Mouse (Mus musculus): ENCODE results near the gene Fads2. TPM values are rescaled to one million over a fixed set of nuclear protein-coding genes. Genes with fewer than 3 reads are reported as not detected.

The Fads2 gene
- polyA plus RNA-seq, 1 experiment from 2014 or later: 102 TPM

GRCm38 (mm10) chr19:10107051-10107611 lies 5.6 kb upstream of the Fads2 start:
- no peak for ATAC-seq (ENCODE audit: low read depth)
- no peaks in the 10 kb centered on the region for H3K9me3 ChIP-seq (replicated peaks; ENCODE audit: control insufficient read depth, low read length)
- H3K27ac ChIP-seq (ENCODE audit: low read length): no peak overlapping the region
- no peak overlapping the region for H3K4me2 ChIP-seq (ENCODE audit: low read depth, low read length)
- H3K4me3 ChIP-seq (ENCODE audit: low read depth, low read length): no peak overlapping the region
- peaks cover 18% of the 10 kb centered on the region for H3K4me1 ChIP-seq (ENCODE audit: control insufficient read depth, low read depth, low read length)
- H3K36me3 ChIP-seq (ENCODE audit: control insufficient read depth, insufficient read depth): no peaks in the 10 kb centered on the region
- 70% methylated on average over 5 of the region's 5 CpGs for WGBS (ENCODE audit: insufficient replicate concordance)
- no peaks in the 10 kb centered on the region for H3K27me3 ChIP-seq (ENCODE audit: control insufficient read depth, insufficient read depth, low read depth, low read length)
- no peak overlapping the region for H3K9ac ChIP-seq (ENCODE audit: low read depth, low read length)

GRCm38 (mm10) chr19:10106634-10107033 lies 5.1 kb upstream of the Fads2 start:
- Histone ChIP-seq H3K4me2 (ENCODE audit: low read depth, low read length) (no peak overlapping the region), H3K27me3 (ENCODE audit: control insufficient read depth, insufficient read depth, low read depth, low read length) (no peaks in the 10 kb centered on the region), H3K9me3 (replicated peaks; ENCODE audit: control insufficient read depth, low read length) (no peaks in the 10 kb centered on the region), H3K9ac (ENCODE audit: low read depth, low read length) (no peak overlapping the region), H3K27ac (ENCODE audit: low read length) (no peak overlapping the region), H3K36me3 (ENCODE audit: control insufficient read depth, insufficient read depth) (no peaks in the 10 kb centered on the region), H3K4me1 (ENCODE audit: control insufficient read depth, low read depth, low read length) (peaks cover 23% of the 10 kb centered on the region), H3K4me3 (ENCODE audit: low read depth, low read length) (no peak overlapping the region)
- no peak for ATAC-seq (ENCODE audit: low read depth)
- 77% methylated on average over 2 of the region's 2 CpGs for WGBS (ENCODE audit: insufficient replicate concordance)

GRCm38 (mm10) chr19:10105034-10105493 lies 3.5 kb upstream of the Fads2 start:
- H3K9ac ChIP-seq (ENCODE audit: low read depth, low read length): no peak overlapping the region
- peak; percentile 9; the same call in 1 of the 2 replicates for ATAC-seq (ENCODE audit: low read depth)
- H3K9me3 ChIP-seq (replicated peaks; ENCODE audit: control insufficient read depth, low read length): no peaks in the 10 kb centered on the region
- H3K4me1 ChIP-seq (ENCODE audit: control insufficient read depth, low read depth, low read length): peaks cover 36% of the 10 kb centered on the region
- no peak overlapping the region for H3K4me3 ChIP-seq (ENCODE audit: low read depth, low read length)
- peak overlapping the region; percentile 15; the same call in 1 of the 2 replicates for H3K4me2 ChIP-seq (ENCODE audit: low read depth, low read length)
- H3K27me3 ChIP-seq (ENCODE audit: control insufficient read depth, insufficient read depth, low read depth, low read length): no peaks in the 10 kb centered on the region
- peak overlapping the region; percentile 67 for H3K27ac ChIP-seq (ENCODE audit: low read length)
- no peaks in the 10 kb centered on the region for H3K36me3 ChIP-seq (ENCODE audit: control insufficient read depth, insufficient read depth)
- 16% methylated on average over 10 of the region's 10 CpGs for WGBS (ENCODE audit: insufficient replicate concordance)

GRCm38 (mm10) chr19:10104234-10104633 lies 2.7 kb upstream of the Fads2 start:
- Histone ChIP-seq H3K27ac (ENCODE audit: low read length) (peak overlapping the region; percentile 67), H3K9ac (ENCODE audit: low read depth, low read length) (no peak overlapping the region), H3K4me2 (ENCODE audit: low read depth, low read length) (no peak overlapping the region), H3K36me3 (ENCODE audit: control insufficient read depth, insufficient read depth) (no peaks in the 10 kb centered on the region), H3K9me3 (replicated peaks; ENCODE audit: control insufficient read depth, low read length) (no peaks in the 10 kb centered on the region), H3K4me1 (ENCODE audit: control insufficient read depth, low read depth, low read length) (peaks cover 41% of the 10 kb centered on the region), H3K27me3 (ENCODE audit: control insufficient read depth, insufficient read depth, low read depth, low read length) (no peaks in the 10 kb centered on the region), H3K4me3 (ENCODE audit: low read depth, low read length) (no peak overlapping the region)
- 38% methylated on average over 6 of the region's 6 CpGs for WGBS (ENCODE audit: insufficient replicate concordance)
- ATAC-seq (ENCODE audit: low read depth): no peak

- 7% methylated on average over 21 of the region's 25 CpGs for WGBS (ENCODE audit: insufficient replicate concordance)
- peak overlapping the region; percentile 66 for H3K9ac ChIP-seq (ENCODE audit: low read depth, low read length)
- no peaks in the 10 kb centered on the region for H3K36me3 ChIP-seq (ENCODE audit: control insufficient read depth, insufficient read depth)
- no peaks in the 10 kb centered on the region for H3K27me3 ChIP-seq (ENCODE audit: control insufficient read depth, insufficient read depth, low read depth, low read length)
- peak; percentile 6; the same call in 1 of the 2 replicates for ATAC-seq (ENCODE audit: low read depth)
- peak overlapping the region; percentile 71 for H3K27ac ChIP-seq (ENCODE audit: low read length)
- peak overlapping the region; percentile 67 for H3K4me3 ChIP-seq (ENCODE audit: low read depth, low read length)
- peak overlapping the region; percentile 88 for H3K4me2 ChIP-seq (ENCODE audit: low read depth, low read length)
- H3K4me1 ChIP-seq (ENCODE audit: control insufficient read depth, low read depth, low read length): peaks cover 41% of the 10 kb centered on the region
- no peaks in the 10 kb centered on the region for H3K9me3 ChIP-seq (replicated peaks; ENCODE audit: control insufficient read depth, low read length)
These were observed 631 bp upstream of the Fads2 start for GRCm38 (mm10) chr19:10102054-10102700.

GRCm38 (mm10) chr19:10100631-10101071 lies 895 bp downstream of the Fads2 start:
- Histone ChIP-seq H3K27ac (ENCODE audit: low read length) (peak overlapping the region; percentile 71), H3K36me3 (ENCODE audit: control insufficient read depth, insufficient read depth) (no peaks in the 10 kb centered on the region), H3K9ac (ENCODE audit: low read depth, low read length) (peak overlapping the region; percentile 66), H3K9me3 (replicated peaks; ENCODE audit: control insufficient read depth, low read length) (no peaks in the 10 kb centered on the region), H3K27me3 (ENCODE audit: control insufficient read depth, insufficient read depth, low read depth, low read length) (no peaks in the 10 kb centered on the region), H3K4me3 (ENCODE audit: low read depth, low read length) (peak overlapping the region; percentile 67), H3K4me1 (ENCODE audit: control insufficient read depth, low read depth, low read length) (peaks cover 43% of the 10 kb centered on the region), H3K4me2 (ENCODE audit: low read depth, low read length) (peak overlapping the region; percentile 88)
- WGBS (ENCODE audit: insufficient replicate concordance): under 1% methylated on average over 21 of the region's 21 CpGs
- ATAC-seq (ENCODE audit: low read depth): peak; percentile 59

- H3K9me3 ChIP-seq (replicated peaks; ENCODE audit: control insufficient read depth, low read length): no peaks in the 10 kb centered on the region
- no peak overlapping the region for H3K4me3 ChIP-seq (ENCODE audit: low read depth, low read length)
- ATAC-seq (ENCODE audit: low read depth): no peak
- no peaks in the 10 kb centered on the region for H3K27me3 ChIP-seq (ENCODE audit: control insufficient read depth, insufficient read depth, low read depth, low read length)
- H3K4me1 ChIP-seq (ENCODE audit: control insufficient read depth, low read depth, low read length): peaks cover 39% of the 10 kb centered on the region
- H3K36me3 ChIP-seq (ENCODE audit: control insufficient read depth, insufficient read depth): no peaks in the 10 kb centered on the region; the same call in 1 of the 2 replicates
- WGBS (ENCODE audit: insufficient replicate concordance): 69% methylated on average over 5 of the region's 5 CpGs
- H3K9ac ChIP-seq (ENCODE audit: low read depth, low read length): no peak overlapping the region
- no peak overlapping the region for H3K4me2 ChIP-seq (ENCODE audit: low read depth, low read length)
- H3K27ac ChIP-seq (ENCODE audit: low read length): no peak overlapping the region
These were observed 3.7 kb downstream of the Fads2 start for GRCm38 (mm10) chr19:10097826-10098225.

- no peak overlapping the region for H3K27ac ChIP-seq (ENCODE audit: low read length)
- no peak for ATAC-seq (ENCODE audit: low read depth)
- H3K4me3 ChIP-seq (ENCODE audit: low read depth, low read length): no peak overlapping the region
- H3K4me1 ChIP-seq (ENCODE audit: control insufficient read depth, low read depth, low read length): peaks cover 29% of the 10 kb centered on the region
- H3K4me2 ChIP-seq (ENCODE audit: low read depth, low read length): no peak overlapping the region
- H3K9ac ChIP-seq (ENCODE audit: low read depth, low read length): no peak overlapping the region
- no peaks in the 10 kb centered on the region for H3K9me3 ChIP-seq (replicated peaks; ENCODE audit: control insufficient read depth, low read length)
- H3K27me3 ChIP-seq (ENCODE audit: control insufficient read depth, insufficient read depth, low read depth, low read length): no peaks in the 10 kb centered on the region
- H3K36me3 ChIP-seq (ENCODE audit: control insufficient read depth, insufficient read depth): no peaks in the 10 kb centered on the region; the same call in 1 of the 2 replicates
- WGBS (ENCODE audit: insufficient replicate concordance): 73% methylated on average over 2 of the region's 2 CpGs
These were observed 5.1 kb downstream of the Fads2 start for GRCm38 (mm10) chr19:10096371-10096876.

- Histone ChIP-seq H3K4me2 (ENCODE audit: low read depth, low read length) (no peak overlapping the region), H3K9ac (ENCODE audit: low read depth, low read length) (no peak overlapping the region), H3K4me3 (ENCODE audit: low read depth, low read length) (no peak overlapping the region), H3K36me3 (ENCODE audit: control insufficient read depth, insufficient read depth) (peaks cover 10% of the 10 kb centered on the region), H3K9me3 (replicated peaks; ENCODE audit: control insufficient read depth, low read length) (no peaks in the 10 kb centered on the region), H3K27me3 (ENCODE audit: control insufficient read depth, insufficient read depth, low read depth, low read length) (no peaks in the 10 kb centered on the region), H3K27ac (ENCODE audit: low read length) (no peak overlapping the region), H3K4me1 (ENCODE audit: control insufficient read depth, low read depth, low read length) (peaks cover 16% of the 10 kb centered on the region)
- no peak for ATAC-seq (ENCODE audit: low read depth)
- WGBS (ENCODE audit: insufficient replicate concordance): 43% methylated on average over 4 of the region's 4 CpGs
These were observed 6.9 kb downstream of the Fads2 start for GRCm38 (mm10) chr19:10094695-10095094.
